Mouse (Mus musculus): Measurements from ENCODE around the gene Fam168a. TPM values are rescaled to one million over a fixed set of nuclear protein-coding genes. Genes with fewer than 3 reads are reported as not detected.
"Not testable (repeated sequence)": the region's sequence is repeated elsewhere in the genome, so short reads cannot be mapped to it uniquely, and the experiment has no call there.

Gene Fam168a
- polyA plus RNA-seq, 1 experiment from 2014 or later, result 47.4 TPM

GRCm38 (mm10) chr7:100840906-100841305 is 134.5 kb downstream of the Fam168a start:
- no peaks in the 10 kb centered on the region for H3K4me1 ChIP-seq (replicated peaks)
- 95% methylated on average over 1 of the region's 1 CpGs for WGBS
- DNase-seq (ENCODE audit: low spot score), result no peak
- H3K27me3 ChIP-seq (ENCODE audit: insufficient read depth, poor library complexity, severe bottlenecking), result no peaks in the 10 kb centered on the region
- H3K27ac ChIP-seq, result no peak overlapping the region
- peaks cover 38% of the 10 kb centered on the region for H3K36me3 ChIP-seq
- H3K4me3 ChIP-seq, result no peak overlapping the region
- no peaks in the 10 kb centered on the region for H3K9me3 ChIP-seq

- no peak for DNase-seq (ENCODE audit: low spot score)
- H3K27ac ChIP-seq, result no peak overlapping the region
Observed at GRCm38 (mm10) chr7:100841608-100842007, 135.2 kb downstream of the Fam168a start.

GRCm38 (mm10) chr7:100842175-100842574 is 135.7 kb downstream of the Fam168a start:
- no peaks in the 10 kb centered on the region for H3K4me1 ChIP-seq (replicated peaks)
- no peak overlapping the region for H3K27ac ChIP-seq
- H3K4me3 ChIP-seq, result no peak overlapping the region
- DNase-seq (ENCODE audit: low spot score), result no peak
- peaks cover 30% of the 10 kb centered on the region for H3K36me3 ChIP-seq
- H3K27me3 ChIP-seq (ENCODE audit: insufficient read depth, poor library complexity, severe bottlenecking), result no peaks in the 10 kb centered on the region
- no peaks in the 10 kb centered on the region for H3K9me3 ChIP-seq
- 94% methylated on average over 5 of the region's 5 CpGs for WGBS

More at GRCm38 (mm10) chr7:100841608-100842007, 135.2 kb downstream of the Fam168a start:
- Histone ChIP-seq H3K4me3 (no peak overlapping the region), H3K4me1 (replicated peaks) (no peaks in the 10 kb centered on the region), H3K36me3 (peaks cover 31% of the 10 kb centered on the region), H3K9me3 (no peaks in the 10 kb centered on the region), H3K27me3 (ENCODE audit: insufficient read depth, poor library complexity, severe bottlenecking) (no peaks in the 10 kb centered on the region)
- WGBS, result 91% methylated on average over 6 of the region's 6 CpGs

- Histone ChIP-seq H3K27ac (no peak overlapping the region), H3K4me3 (no peak overlapping the region), H3K27me3 (ENCODE audit: insufficient read depth, poor library complexity, severe bottlenecking) (no peaks in the 10 kb centered on the region), H3K36me3 (peaks cover 23% of the 10 kb centered on the region), H3K4me1 (replicated peaks) (no peaks in the 10 kb centered on the region), H3K9me3 (no peaks in the 10 kb centered on the region)
- no peak for DNase-seq (ENCODE audit: low spot score)
- WGBS, result 89% methylated on average over 2 of the region's 2 CpGs
Observed at GRCm38 (mm10) chr7:100843866-100844265, 137.4 kb downstream of the Fam168a start.

GRCm38 (mm10) chr7:100844385-100845025 is 138.1 kb downstream of the Fam168a start:
- 80% methylated on average over 2 of the region's 2 CpGs for WGBS
- H3K27me3 ChIP-seq (ENCODE audit: insufficient read depth, poor library complexity, severe bottlenecking), result no peaks in the 10 kb centered on the region
- DNase-seq (ENCODE audit: low spot score), result no peak
- H3K27ac ChIP-seq, result no peak overlapping the region
- no peaks in the 10 kb centered on the region for H3K4me1 ChIP-seq (replicated peaks)
- no peaks in the 10 kb centered on the region for H3K9me3 ChIP-seq
- H3K36me3 ChIP-seq, result peaks cover 28% of the 10 kb centered on the region
- no peak overlapping the region for H3K4me3 ChIP-seq

- 0 out of 2 replicates have a peak, but pooled peaks cover 5% of the 10 kb centered on the region for H3K4me1 ChIP-seq (replicated peaks)
- H3K27ac ChIP-seq, result no peak overlapping the region
- H3K36me3 ChIP-seq, result peaks cover 33% of the 10 kb centered on the region
- no peaks in the 10 kb centered on the region for H3K9me3 ChIP-seq
- no peaks in the 10 kb centered on the region for H3K27me3 ChIP-seq (ENCODE audit: insufficient read depth, poor library complexity, severe bottlenecking)
- DNase-seq (ENCODE audit: low spot score), result no peak
- H3K4me3 ChIP-seq, result no peak overlapping the region
Observed at GRCm38 (mm10) chr7:100845026-100845400, 138.6 kb downstream of the Fam168a start.

GRCm38 (mm10) chr7:100845412-100845811 is 139.0 kb downstream of the Fam168a start:
- H3K27me3 ChIP-seq (ENCODE audit: insufficient read depth, poor library complexity, severe bottlenecking), result no peaks in the 10 kb centered on the region
- H3K27ac ChIP-seq, result no peak overlapping the region
- peaks cover 33% of the 10 kb centered on the region for H3K36me3 ChIP-seq
- 0 out of 2 replicates have a peak, but pooled peaks cover 5% of the 10 kb centered on the region for H3K4me1 ChIP-seq (replicated peaks)
- no peak overlapping the region for H3K4me3 ChIP-seq
- no peaks in the 10 kb centered on the region for H3K9me3 ChIP-seq
- no peak for DNase-seq (ENCODE audit: low spot score)
- WGBS, result 50% methylated on average over 1 of the region's 1 CpGs

- not testable (repeated sequence) for H3K4me1 ChIP-seq (replicated peaks); H3K9me3 ChIP-seq; H3K27me3 ChIP-seq (ENCODE audit: insufficient read depth, poor library complexity, severe bottlenecking); H3K27ac ChIP-seq; H3K4me3 ChIP-seq; DNase-seq (ENCODE audit: low spot score)
- H3K36me3 ChIP-seq, result peaks cover 33% of the 10 kb centered on the region
- WGBS, result 85% methylated on average over 7 of the region's 7 CpGs
Observed at GRCm38 (mm10) chr7:100846033-100846432, 139.6 kb downstream of the Fam168a start.

- Histone ChIP-seq H3K4me1 (replicated peaks) (peaks cover 15% of the 10 kb centered on the region; the same call in 1 of the 2 replicates), H3K9me3 (no peaks in the 10 kb centered on the region), H3K27ac (no peak overlapping the region), H3K27me3 (ENCODE audit: insufficient read depth, poor library complexity, severe bottlenecking) (no peaks in the 10 kb centered on the region), H3K36me3 (peaks cover 28% of the 10 kb centered on the region), H3K4me3 (no peak overlapping the region)
- no peak for DNase-seq (ENCODE audit: low spot score)
- WGBS, result 87% methylated on average over 6 of the region's 6 CpGs
Observed at GRCm38 (mm10) chr7:100847131-100847530, 140.7 kb downstream of the Fam168a start.

- 31% methylated on average over 6 of the region's 6 CpGs for WGBS
- peak; percentile 54 for DNase-seq (ENCODE audit: low spot score)
Observed at GRCm38 (mm10) chr7:100848744-100849143, 142.3 kb downstream of the Fam168a start.

GRCm38 (mm10) chr7:100849508-100849907 is 143.1 kb downstream of the Fam168a start:
- Histone ChIP-seq H3K27me3 (ENCODE audit: insufficient read depth, poor library complexity, severe bottlenecking) (no peaks in the 10 kb centered on the region), H3K36me3 (peaks cover 23% of the 10 kb centered on the region), H3K4me3 (no peak overlapping the region), H3K9me3 (no peaks in the 10 kb centered on the region), H3K4me1 (replicated peaks) (peaks cover 33% of the 10 kb centered on the region), H3K27ac (no peak overlapping the region)
- DNase-seq (ENCODE audit: low spot score), result no peak
- 88% methylated on average over 2 of the region's 2 CpGs for WGBS

More at GRCm38 (mm10) chr7:100848744-100849143, 142.3 kb downstream of the Fam168a start:
- Histone ChIP-seq H3K27ac (no peak overlapping the region), H3K4me3 (no peak overlapping the region), H3K4me1 (replicated peaks) (peaks cover 25% of the 10 kb centered on the region), H3K27me3 (ENCODE audit: insufficient read depth, poor library complexity, severe bottlenecking) (no peaks in the 10 kb centered on the region), H3K36me3 (peaks cover 23% of the 10 kb centered on the region), H3K9me3 (no peaks in the 10 kb centered on the region)

- Histone ChIP-seq H3K4me1 (replicated peaks) (peaks cover 52% of the 10 kb centered on the region), H3K36me3 (peaks cover 23% of the 10 kb centered on the region), H3K27me3 (ENCODE audit: insufficient read depth, poor library complexity, severe bottlenecking) (no peaks in the 10 kb centered on the region), H3K9me3 (no peaks in the 10 kb centered on the region), H3K27ac (peak overlapping the region; percentile 17; the same call in 1 of the 2 replicates), H3K4me3 (no peak overlapping the region)
- DNase-seq (ENCODE audit: low spot score), result no peak
- WGBS, result 80% methylated on average over 9 of the region's 9 CpGs
Observed at GRCm38 (mm10) chr7:100851481-100852356, 145.3 kb downstream of the Fam168a start.

- H3K4me1 ChIP-seq (replicated peaks), result peaks cover 52% of the 10 kb centered on the region
Observed at GRCm38 (mm10) chr7:100853396-100853795, 147.0 kb downstream of the Fam168a start.

More at GRCm38 (mm10) chr7:100853396-100853795, 147.0 kb downstream of the Fam168a start:
- DNase-seq (ENCODE audit: low spot score), result no peak
- WGBS, result 83% methylated on average over 3 of the region's 3 CpGs
- no peaks in the 10 kb centered on the region for H3K27me3 ChIP-seq (ENCODE audit: insufficient read depth, poor library complexity, severe bottlenecking)
- peaks cover 11% of the 10 kb centered on the region; the same call in 1 of the 2 replicates for H3K36me3 ChIP-seq
- no peaks in the 10 kb centered on the region for H3K9me3 ChIP-seq
- H3K27ac ChIP-seq, result peak overlapping the region; percentile 4
- no peak overlapping the region for H3K4me3 ChIP-seq
